Mouse (Mus musculus) forelimb bud, embryonic 11.5 days (tissue): ENCODE data around the gene Armc7.
"Not testable (repeated sequence)": the region's sequence is repeated elsewhere in the genome, so short reads cannot be mapped to it uniquely, and the experiment has no call there.

Experiments used
- DNase-seq: peaks from one replicate; pipeline ENCODE4 v3.0.0-alpha.2; 2012; ENCODE audit warnings: low read depth, low spot score

Armc7 gene

DNA sequence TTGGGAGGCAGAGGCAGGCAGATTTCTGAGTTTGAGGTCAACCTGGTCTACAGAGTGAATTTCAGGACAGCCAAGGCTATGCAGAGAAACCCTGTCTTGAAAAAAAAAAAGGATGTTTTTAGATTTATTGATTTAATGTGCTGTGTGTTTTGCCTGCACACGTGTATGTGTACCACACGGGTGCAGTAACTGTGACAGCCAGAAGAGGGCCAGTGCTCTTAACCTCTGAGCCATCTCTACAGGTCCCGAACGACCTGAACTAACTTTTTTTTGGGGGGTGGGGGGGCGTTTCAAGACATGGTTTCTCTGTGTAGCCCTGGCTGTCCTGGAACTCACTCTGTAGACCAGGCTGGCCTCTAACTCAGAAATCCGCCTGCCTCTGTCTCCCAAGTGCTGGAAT lies 20.6 kb upstream of the Armc7 start:
- not testable (repeated sequence) for DNase-seq

DNA sequence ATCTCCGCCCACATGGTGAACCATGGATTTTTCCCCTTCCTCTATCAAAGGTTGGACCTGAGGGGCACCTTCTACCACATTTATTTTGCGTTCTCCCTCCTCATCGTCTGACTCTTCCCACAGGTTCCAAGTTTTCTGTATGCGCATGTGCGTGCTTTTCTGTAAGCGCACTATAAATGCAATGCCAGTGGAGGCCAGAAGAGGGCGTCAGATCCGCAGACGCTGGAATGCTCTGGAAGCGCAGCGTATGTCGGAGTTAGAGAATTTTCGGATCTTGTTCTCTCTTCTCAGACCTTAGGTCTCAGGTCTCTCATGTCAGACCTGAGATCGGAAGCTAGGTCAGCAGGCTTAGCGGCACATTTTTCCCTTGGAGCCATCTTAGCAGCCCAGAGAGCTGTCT lies 19.8 kb upstream of the Armc7 start:
- no peak for DNase-seq

- no peak for DNase-seq
These were observed 19.3 kb upstream of the Armc7 start for GRCm38 (mm10) chr11:115456182-115456581.

DNA sequence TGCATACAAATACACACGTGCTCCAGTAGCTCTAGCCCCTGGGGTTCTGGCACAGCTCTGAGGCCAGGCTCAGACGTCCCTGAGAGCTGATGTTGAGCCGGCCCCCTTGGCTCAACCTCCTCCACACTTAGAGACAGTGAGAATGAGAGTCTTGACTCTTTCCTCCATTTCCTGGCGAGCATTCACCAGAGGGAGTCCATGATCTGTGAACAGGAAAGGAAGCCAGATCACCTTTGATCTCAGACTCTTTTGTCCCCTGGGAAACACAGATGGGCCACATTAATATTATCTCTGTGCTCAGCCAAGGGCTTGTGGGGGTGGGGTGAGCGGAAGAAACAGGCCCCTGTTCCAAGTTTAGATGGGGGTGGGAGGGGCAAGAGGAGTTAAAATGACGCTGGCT lies 18.1 kb upstream of the Armc7 start:
- no peak for DNase-seq

DNA sequence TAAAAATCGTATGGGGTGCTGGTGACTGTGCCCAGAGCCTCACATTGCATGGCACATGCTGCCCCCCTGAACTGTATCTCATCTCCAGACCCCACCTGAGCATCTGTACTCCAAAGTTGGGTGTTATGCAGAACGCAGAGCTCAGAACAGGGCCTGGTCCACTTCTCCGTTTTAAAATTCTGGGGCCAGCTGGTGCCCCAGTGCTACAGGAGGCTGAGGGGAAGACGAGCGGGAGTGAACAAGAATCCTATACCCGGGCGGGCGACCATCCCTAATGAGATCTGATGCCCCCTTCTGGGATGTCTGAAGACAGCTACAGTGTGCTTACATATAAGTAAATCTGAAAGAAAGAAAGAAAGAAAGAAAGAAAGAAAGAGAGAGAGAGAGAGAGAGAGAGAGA lies 14.5 kb upstream of the Armc7 start:
- DNase-seq, result no peak

DNA sequence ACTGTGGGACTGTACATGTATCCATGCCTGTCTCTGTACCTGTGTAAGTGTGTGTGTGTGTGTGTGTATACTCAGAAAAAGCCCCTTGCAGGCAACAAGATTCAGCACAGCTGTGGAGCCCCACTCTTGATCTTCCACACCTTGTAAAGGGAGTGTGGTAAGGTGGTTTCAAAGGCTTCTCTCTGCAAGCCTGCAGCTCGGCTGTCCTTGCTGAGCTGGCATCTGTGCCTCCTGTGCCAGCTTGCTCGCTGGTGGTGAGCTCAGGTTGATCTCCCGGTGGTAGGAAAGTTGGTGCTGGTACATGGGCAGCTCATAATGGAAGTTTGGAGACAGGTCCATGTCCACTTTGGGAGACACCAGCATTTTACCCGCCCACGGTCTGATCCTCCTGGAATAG lies 13.6 kb upstream of the Armc7 start:
- DNase-seq, result no peak

- no peak for DNase-seq
These were observed 13.1 kb upstream of the Armc7 start, which contains the start of gene Slc16a5 for GRCm38 (mm10) chr11:115462243-115462891. TSS of gene Slc16a5 (plus strand) at chr11:115462474.

DNA sequence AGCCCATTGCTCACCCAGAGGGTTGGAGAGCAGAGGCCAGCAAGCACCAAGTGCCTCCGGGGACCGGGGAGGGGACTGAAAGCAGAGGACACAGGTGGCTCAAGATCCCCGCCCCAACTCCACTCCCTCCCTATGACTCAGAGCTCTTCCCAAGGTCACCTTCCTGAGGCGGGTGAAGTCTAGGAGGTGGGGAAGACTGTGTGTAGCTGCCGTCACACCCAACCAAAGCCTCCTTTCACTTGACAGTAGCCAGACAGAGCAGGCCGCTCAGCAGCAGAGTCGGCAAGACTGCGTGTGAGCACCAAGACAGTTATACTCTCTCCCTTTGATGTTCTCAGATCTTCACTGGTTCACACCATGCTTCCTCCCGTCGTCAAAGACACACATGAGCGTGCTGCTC lies 12.1 kb upstream of the Armc7 start:
- DNase-seq, result no peak

GRCm38 (mm10) chr11:115464851-115465250 lies 10.6 kb upstream of the Armc7 start:
- no peak for DNase-seq

GRCm38 (mm10) chr11:115467217-115467618 lies 8.2 kb upstream of the Armc7 start:
- peak; percentile 65 for DNase-seq

- DNase-seq, result no peak
These were observed 3.3 kb upstream of the Armc7 start for GRCm38 (mm10) chr11:115472183-115472582.

DNA sequence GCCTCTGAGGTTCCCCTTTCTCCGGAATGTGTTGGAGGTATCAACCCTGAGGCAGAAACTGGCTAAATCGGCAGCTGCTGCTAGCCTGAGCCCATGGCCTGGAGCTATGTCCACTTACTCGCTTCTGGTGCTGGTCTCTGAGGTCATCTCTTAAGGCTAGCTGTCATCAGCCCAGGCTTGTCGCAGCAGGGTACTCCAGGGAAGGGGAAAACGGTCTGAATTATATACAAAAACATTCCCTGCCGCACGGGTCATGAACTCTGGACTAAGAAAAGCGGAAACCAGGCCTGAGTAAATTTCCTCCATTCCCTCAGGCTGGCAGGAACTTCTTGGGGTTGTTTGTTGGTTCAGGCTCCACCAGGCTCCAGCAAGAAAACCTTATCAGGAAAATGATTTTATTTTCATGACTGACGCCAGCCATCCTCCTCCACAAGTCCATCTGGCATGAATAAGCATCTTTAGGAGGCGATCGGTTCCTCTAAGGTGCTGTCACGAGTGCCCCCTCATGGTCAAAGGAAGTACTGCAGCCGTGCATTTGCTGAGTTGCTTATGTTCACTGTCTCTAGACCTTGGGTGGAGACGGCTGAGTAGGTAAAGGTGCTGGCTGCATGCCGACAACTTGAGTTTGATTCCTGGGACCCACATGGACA lies 1.7 kb upstream of the Armc7 start:
- DNase-seq, result peak; percentile 95

DNA sequence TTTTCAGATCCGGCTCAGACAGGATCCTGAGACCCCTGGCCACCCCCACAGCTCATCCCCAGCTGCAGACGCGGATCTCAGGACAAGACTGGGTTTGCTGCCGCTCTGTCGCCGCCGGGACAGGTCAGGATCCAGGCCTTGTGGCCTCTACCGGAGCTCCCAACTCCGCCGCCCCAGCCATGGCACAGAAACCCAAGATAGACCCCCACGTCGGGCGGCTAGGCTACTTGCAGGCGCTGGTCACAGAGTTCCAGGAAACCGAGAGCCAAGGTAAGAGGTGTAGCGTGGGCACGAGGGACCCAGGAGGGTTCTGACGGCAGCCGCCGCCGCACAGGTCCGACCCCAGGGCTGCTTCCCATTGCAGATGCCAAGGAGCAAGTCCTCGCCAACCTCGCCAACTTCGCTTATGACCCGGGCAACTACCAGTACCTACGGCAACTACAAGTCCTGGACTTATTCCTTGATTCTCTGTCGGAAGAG lies 331 bp downstream of the Armc7 start:
- DNase-seq, result no peak

DNA sequence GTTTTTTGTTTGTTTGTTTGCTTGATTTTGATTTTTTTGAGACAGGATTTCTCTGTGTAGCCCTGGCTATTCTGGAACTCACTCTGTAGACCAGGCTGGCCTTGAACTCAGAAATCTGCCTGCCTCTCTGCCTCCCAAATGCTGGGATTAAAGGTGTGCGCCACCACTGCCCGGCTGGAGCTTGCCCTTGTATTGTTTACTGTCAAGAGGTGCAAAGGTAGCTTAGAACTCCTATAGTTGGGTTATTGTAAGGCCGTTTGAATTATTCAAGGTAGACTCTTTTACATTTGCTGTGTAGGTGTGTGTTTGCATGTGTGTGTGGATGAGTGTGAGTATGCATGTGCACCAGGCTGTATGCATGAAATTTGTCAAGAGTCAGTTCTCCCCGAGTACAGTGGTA lies 1.2 kb downstream of the Armc7 start:
- DNase-seq, result not testable (repeated sequence)

GRCm38 (mm10) chr11:115477388-115477787 lies 1.9 kb downstream of the Armc7 start:
- DNase-seq, result not testable (repeated sequence)

GRCm38 (mm10) chr11:115478296-115478938 lies 3.0 kb downstream of the Armc7 start:
- DNase-seq, result no peak

- DNase-seq, result no peak
These were observed 6.2 kb downstream of the Armc7 start for GRCm38 (mm10) chr11:115481553-115482259.

DNA sequence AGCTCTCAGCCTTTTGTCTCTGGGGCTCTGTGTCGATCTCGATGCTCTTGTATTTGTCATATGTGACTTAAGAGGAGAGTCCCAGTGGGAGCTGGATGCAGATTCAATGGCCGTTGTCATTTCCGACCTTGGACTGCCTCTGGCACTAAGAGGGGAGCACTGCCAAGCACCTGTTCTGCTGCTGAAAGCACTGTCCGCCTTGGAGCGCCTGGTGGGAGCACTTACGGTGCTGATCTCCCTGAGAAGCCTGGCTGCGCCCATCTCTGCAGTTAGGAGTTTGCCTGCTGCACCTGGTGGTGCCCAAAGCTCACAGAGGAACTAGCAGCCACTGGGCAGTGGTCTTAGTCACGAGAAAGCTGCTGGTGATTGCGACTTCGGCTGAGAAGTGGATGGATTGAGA lies 7.8 kb downstream of the Armc7 start:
- DNase-seq, result no peak

GRCm38 (mm10) chr11:115483726-115484125 lies 8.3 kb downstream of the Armc7 start:
- peak; percentile 75 for DNase-seq

- peak; percentile 58 for DNase-seq
These were observed 9.7 kb downstream of the Armc7 start for GRCm38 (mm10) chr11:115485155-115485554.

- DNase-seq, result no peak
These were observed 13.2 kb downstream of the Armc7 start for GRCm38 (mm10) chr11:115488551-115489104.
